Mouse (Mus musculus): ENCODE measurements around the gene Pygo1.

Pygo1 gene

GRCm38 (mm10) chr9:72936301-72936700, 10.9 kb downstream of the Pygo1 start:
- DNase-seq: no peak

- no peak for DNase-seq
Measured at GRCm38 (mm10) chr9:72943424-72943823, 18.0 kb downstream of the Pygo1 start.

- no peak for DNase-seq
Measured at GRCm38 (mm10) chr9:72944286-72944685, 18.8 kb downstream of the Pygo1 start.

- no peak for DNase-seq
Measured at GRCm38 (mm10) chr9:72947010-72947409, 21.6 kb downstream of the Pygo1 start.

- DNase-seq: no peak
Measured at GRCm38 (mm10) chr9:72949572-72949971, 24.1 kb downstream of the Pygo1 start.

GRCm38 (mm10) chr9:72954746-72955145, 29.3 kb downstream of the Pygo1 start:
- DNase-seq: no peak

GRCm38 (mm10) chr9:72955546-72955945, 30.1 kb downstream of the Pygo1 start:
- no peak for DNase-seq

- DNase-seq: peak; percentile 70
Measured at GRCm38 (mm10) chr9:72958521-72959450, 33.3 kb downstream of the Pygo1 start, which contains the start of the genes Dyx1c1 and Gm44503. Gene Dyx1c1 (plus strand): TSS chr9:72958785. Gene Gm44503 (plus strand): TSS chr9:72958852.

GRCm38 (mm10) chr9:72961346-72961745, 35.9 kb downstream of the Pygo1 start:
- DNase-seq: no peak

GRCm38 (mm10) chr9:72961959-72962358, 36.5 kb downstream of the Pygo1 start:
- no peak for DNase-seq

GRCm38 (mm10) chr9:72968349-72969061, 43.1 kb downstream of the Pygo1 start:
- DNase-seq: peak; percentile 71

GRCm38 (mm10) chr9:72969874-72970273, 44.4 kb downstream of the Pygo1 start:
- DNase-seq: no peak

- no peak for DNase-seq
Measured at GRCm38 (mm10) chr9:72972435-72972834, 47.0 kb downstream of the Pygo1 start.

- DNase-seq: no peak
Measured at GRCm38 (mm10) chr9:72972984-72973383, 47.5 kb downstream of the Pygo1 start.

- no peak for DNase-seq
Measured at GRCm38 (mm10) chr9:72974734-72975133, 49.3 kb downstream of the Pygo1 start.

- no peak for DNase-seq
Measured at GRCm38 (mm10) chr9:72975242-72975641, 49.8 kb downstream of the Pygo1 start.

GRCm38 (mm10) chr9:72983066-72983465, 57.6 kb downstream of the Pygo1 start:
- DNase-seq: no peak

- DNase-seq: peak; percentile 98
Measured at GRCm38 (mm10) chr9:72985250-72986220, 60.1 kb downstream of the Pygo1 start, which contains the start of the genes Ccpg1os and Ccpg1. Gene Ccpg1os (minus strand): TSS chr9:72985382. Gene Ccpg1 (plus strand): TSS chr9:72985429.

- DNase-seq: no peak
Measured at GRCm38 (mm10) chr9:72987703-72988102, 62.3 kb downstream of the Pygo1 start.

- DNase-seq: no peak
Measured at GRCm38 (mm10) chr9:72988706-72989105, 63.3 kb downstream of the Pygo1 start.

GRCm38 (mm10) chr9:72991420-72991819, 66.0 kb downstream of the Pygo1 start:
- DNase-seq: no peak

- DNase-seq: no peak
Measured at GRCm38 (mm10) chr9:72992576-72992975, 67.1 kb downstream of the Pygo1 start.
